Mouse (Mus musculus) frontal cortex, postnatal 10 days (tissue): ENCODE results near the gene C87436.
A peak's percentile ranks its signal among the peaks of the same experiment; 100 is the strongest.
"Not testable (repeated sequence)": the region's sequence is repeated elsewhere in the genome, so short reads cannot be mapped to it uniquely, and the experiment has no call there.

Experiments
- DNase-seq, 2 experiments: peaks; one replicate each; pipeline ENCODE4 v3.0.0; 2022; ENCODE audit warnings: low spot score in 2 of 2, mixed read lengths in 1 of 2

C87436 gene

GRCm38 (mm10) chr6:86481871-86482270 lies 43.7 kb downstream of the C87436 start:
- no peak for DNase-seq

GRCm38 (mm10) chr6:86485943-86486640 lies 47.9 kb downstream of the C87436 start:
- DNase-seq: no peak

- peak; percentile 66 for DNase-seq
These were observed 49.4 kb downstream of the C87436 start for GRCm38 (mm10) chr6:86487358-86488148.

GRCm38 (mm10) chr6:86488149-86488485 lies 49.9 kb downstream of the C87436 start:
- DNase-seq: no peak

GRCm38 (mm10) chr6:86489945-86490344 lies 51.8 kb downstream of the C87436 start:
- no peak for DNase-seq

- DNase-seq: not testable (repeated sequence)
These were observed 52.2 kb downstream of the C87436 start for GRCm38 (mm10) chr6:86490413-86490812.

- no peak for DNase-seq
These were observed 55.5 kb downstream of the C87436 start for GRCm38 (mm10) chr6:86493469-86494263.

- DNase-seq: no peak
These were observed 56.6 kb downstream of the C87436 start for GRCm38 (mm10) chr6:86494767-86495166.

- no peak for DNase-seq
These were observed 57.5 kb downstream of the C87436 start for GRCm38 (mm10) chr6:86495661-86496060.

- no peak for DNase-seq
These were observed 58.0 kb downstream of the C87436 start for GRCm38 (mm10) chr6:86496127-86496526.

- DNase-seq: no peak
These were observed 58.4 kb downstream of the C87436 start for GRCm38 (mm10) chr6:86496585-86496984.

GRCm38 (mm10) chr6:86497071-86497815 lies 59.1 kb downstream of the C87436 start:
- DNase-seq: no peak

- no peak for DNase-seq
These were observed 60.0 kb downstream of the C87436 start for GRCm38 (mm10) chr6:86497942-86498732.

GRCm38 (mm10) chr6:86499571-86500109 lies 61.5 kb downstream of the C87436 start:
- DNase-seq: no peak

- DNase-seq: no peak
These were observed 65.3 kb downstream of the C87436 start for GRCm38 (mm10) chr6:86503513-86503912.

GRCm38 (mm10) chr6:86505671-86506070 lies 67.5 kb downstream of the C87436 start:
- no peak for DNase-seq

GRCm38 (mm10) chr6:86506309-86506708 lies 68.1 kb downstream of the C87436 start:
- no peak for DNase-seq

GRCm38 (mm10) chr6:86507116-86507515 lies 68.9 kb downstream of the C87436 start:
- no peak for DNase-seq

GRCm38 (mm10) chr6:86508736-86509135 lies 70.6 kb downstream of the C87436 start:
- DNase-seq: no peak

- DNase-seq: no peak
These were observed 71.2 kb downstream of the C87436 start for GRCm38 (mm10) chr6:86509194-86509865.
